Mouse (Mus musculus) MEL (cell line): ENCODE measurements at regions not wholly inside any gene's neighbourhood (a gene's known extent, or its start where the extent isn't known, plus 50 kb on each side); places are given as distances from the start of the nearest gene placed in this dataset.

Experiments
- DNase-seq: peaks from one replicate; pipeline ENCODE4 v3.0.0; 2011; ENCODE audit warnings: low read depth, low spot score
- H3K27ac ChIP-seq: 2 replicates; pipeline ENCODE4 v1.5.1; 2012; ENCODE audit warnings: low read depth, mild to moderate bottlenecking, control low read depth, low read length, moderate library complexity; ENCODE audit not compliant: control insufficient read depth
- H3K27me3 ChIP-seq, 2 experiments: fragments of 150-350 bp in 1 of 2; sonication (generic) in 1 of 2; 2 replicates each; pipeline ENCODE4 v1.6.1; 2012; ENCODE audit warnings: low read length in 2 of 2, mild to moderate bottlenecking in 2 of 2, improper control_type of control experiment in 1 of 2, moderate library complexity in 1 of 2; ENCODE audit not compliant: insufficient read depth in 2 of 2, control insufficient read depth in 1 of 2
- H3K36me3 ChIP-seq, 2 experiments: 2 replicates each; pipeline ENCODE4 v1.6.1; 2012 to 2014; ENCODE audit warnings: low read length in 2 of 2, improper control_type of control experiment in 1 of 2, inconsistent platforms in 1 of 2, mild to moderate bottlenecking in 1 of 2; ENCODE audit not compliant: insufficient read depth in 2 of 2, control insufficient read depth in 1 of 2
- H3K4me1 ChIP-seq, 2 experiments: fragments of 150-350 bp in 1 of 2; sonication (generic) in 1 of 2; 2 replicates each; pipeline ENCODE4 v1.6.1; 2012; ENCODE audit warnings: low read length in 2 of 2, improper control_type of control experiment in 1 of 2, mild to moderate bottlenecking in 1 of 2; ENCODE audit not compliant: insufficient read depth in 2 of 2, control insufficient read depth in 1 of 2
- H3K4me3 ChIP-seq, 2 experiments: fragments of 150-350 bp in 1 of 2; sonication (generic) in 1 of 2; 2 replicates each; pipeline ENCODE4 v1.5.1; 2012; ENCODE audit warnings: low read depth in 2 of 2, low read length in 2 of 2, mild to moderate bottlenecking in 2 of 2, moderate library complexity in 2 of 2, control low read depth in 1 of 2, improper control_type of control experiment in 1 of 2; ENCODE audit not compliant: control insufficient read depth in 1 of 2, insufficient read depth in 1 of 2
- H3K79me2 ChIP-seq: 2 replicates; pipeline ENCODE4 v1.6.1; 2012; ENCODE audit warnings: mild to moderate bottlenecking, low read length, moderate library complexity; ENCODE audit not compliant: control insufficient read depth, poor library complexity, insufficient read depth
- H3K9ac ChIP-seq: 2 replicates; pipeline ENCODE4 v1.6.1; 2012; ENCODE audit warnings: low read depth, mild to moderate bottlenecking, control low read depth, low read length, moderate library complexity; ENCODE audit not compliant: control insufficient read depth, poor library complexity, severe bottlenecking
- H3K9me3 ChIP-seq: fragments of 150-350 bp; sonication (generic); replicated peaks from 2 replicates; pipeline ENCODE4 v1.6.1; 2012; ENCODE audit warnings: mild to moderate bottlenecking, low read length, improper control_type of control experiment, moderate library complexity; ENCODE audit not compliant: insufficient read depth
- BHLHE40 ChIP-seq: IDR thresholded peaks from 2 replicates; pipeline ENCODE4 v1.6.1; 2012; ENCODE audit warnings: low read depth, mild to moderate bottlenecking, inconsistent platforms, low read length, improper control_type of control experiment, borderline replicate concordance
- CHD2 ChIP-seq: IDR thresholded peaks from 2 replicates; pipeline ENCODE4 v1.6.1; 2011; ENCODE audit warnings: low read length, improper control_type of control experiment
- E2F4 ChIP-seq: IDR thresholded peaks from 2 replicates; pipeline ENCODE4 v1.6.1; 2011; ENCODE audit warnings: low read depth, low read length, improper control_type of control experiment, borderline replicate concordance
- ELF1 ChIP-seq: IDR thresholded peaks from 2 replicates; pipeline ENCODE4 v1.6.1; 2014; ENCODE audit warnings: low read depth, mild to moderate bottlenecking, inconsistent platforms, low read length, improper control_type of control experiment, moderate library complexity
- HCFC1 ChIP-seq: IDR thresholded peaks from 2 replicates; pipeline ENCODE4 v1.6.1; 2012; ENCODE audit warnings: low read depth, mild to moderate bottlenecking, inconsistent platforms, low read length, improper control_type of control experiment, moderate library complexity
- JUND ChIP-seq: IDR thresholded peaks from 2 replicates; pipeline ENCODE4 v1.6.1; 2011; ENCODE audit warnings: low read depth, mild to moderate bottlenecking, improper control_type of control experiment, low read length
- KAT2A ChIP-seq: conservative IDR thresholded peaks from 2 replicates; pipeline ENCODE4 v1.6.1; 2012; ENCODE audit warnings: low read depth, low read length, improper control_type of control experiment, inconsistent platforms
- MAFK ChIP-seq: IDR thresholded peaks from 2 replicates; pipeline ENCODE4 v1.6.1; 2011; ENCODE audit warnings: low read depth, mild to moderate bottlenecking, low read length, improper control_type of control experiment, borderline replicate concordance
- MAX ChIP-seq: IDR thresholded peaks from 2 replicates; pipeline ENCODE4 v1.6.1; 2011; ENCODE audit warnings: low read length, improper control_type of control experiment
- MAZ ChIP-seq: IDR thresholded peaks from 2 replicates; pipeline ENCODE4 v1.6.1; 2012; ENCODE audit warnings: low read depth, mild to moderate bottlenecking, inconsistent platforms, low read length, improper control_type of control experiment
- MYC ChIP-seq: IDR thresholded peaks from 2 replicates; pipeline ENCODE4 v1.6.1; 2011; ENCODE audit warnings: low read depth, mild to moderate bottlenecking, low read length, improper control_type of control experiment, moderate library complexity
- NELFE ChIP-seq: IDR thresholded peaks from 2 replicates; pipeline ENCODE4 v1.6.1; 2011; ENCODE audit warnings: low read depth, low read length, improper control_type of control experiment
- POLR2AphosphoS2 ChIP-seq: IDR thresholded peaks from 2 replicates; pipeline ENCODE4 v1.6.1; 2011; ENCODE audit warnings: low read length, improper control_type of control experiment
- RAD21 ChIP-seq: IDR thresholded peaks from 2 replicates; pipeline ENCODE4 v1.6.1; 2011; ENCODE audit warnings: mild to moderate bottlenecking, low read depth, low read length, improper control_type of control experiment
- SIN3A ChIP-seq: IDR thresholded peaks from 2 replicates; pipeline ENCODE4 v1.6.1; 2012; ENCODE audit warnings: low read length, improper control_type of control experiment, inconsistent platforms
- SMC3 ChIP-seq: IDR thresholded peaks from 2 replicates; pipeline ENCODE4 v1.6.1; 2011; ENCODE audit warnings: low read depth, low read length, improper control_type of control experiment
- TAL1 ChIP-seq: IDR thresholded peaks from 2 replicates; pipeline ENCODE4 v1.6.1; 2012; ENCODE audit warnings: mild to moderate bottlenecking, inconsistent platforms, low read length, moderate library complexity, mixed read lengths
- TBP ChIP-seq: IDR thresholded peaks from 2 replicates; pipeline ENCODE4 v1.8.0; 2011; ENCODE audit warnings: low read depth, low read length, improper control_type of control experiment
- TCF12 ChIP-seq: IDR thresholded peaks from 2 replicates; pipeline ENCODE4 v1.6.1; 2014; ENCODE audit warnings: low read depth, mild to moderate bottlenecking, inconsistent platforms, low read length, improper control_type of control experiment, moderate library complexity
- UBTF ChIP-seq: IDR thresholded peaks from 2 replicates; pipeline ENCODE4 v1.6.1; 2012; ENCODE audit warnings: low read depth, mild to moderate bottlenecking, inconsistent platforms, low read length, improper control_type of control experiment, moderate library complexity, borderline replicate concordance; ENCODE audit not compliant: insufficient read depth
- USF1 ChIP-seq: IDR thresholded peaks from 2 replicates; pipeline ENCODE4 v1.6.1; 2014; ENCODE audit warnings: low read depth, mild to moderate bottlenecking, inconsistent platforms, low read length, improper control_type of control experiment, moderate library complexity
- ZC3H11A ChIP-seq: IDR thresholded peaks from 2 replicates; pipeline ENCODE4 v1.6.1; 2012; ENCODE audit warnings: low read depth, mild to moderate bottlenecking, inconsistent platforms, low read length, improper control_type of control experiment
- ZKSCAN1 ChIP-seq: IDR thresholded peaks from 2 replicates; pipeline ENCODE4 v1.6.1; 2012; ENCODE audit warnings: low read depth, mild to moderate bottlenecking, inconsistent platforms, low read length, improper control_type of control experiment, moderate library complexity
- ZMIZ1 ChIP-seq: IDR thresholded peaks from 2 replicates; pipeline ENCODE4 v1.6.1; 2012; ENCODE audit warnings: low read depth, mild to moderate bottlenecking, inconsistent platforms, low read length, improper control_type of control experiment, moderate library complexity
- ZNF384 ChIP-seq: IDR thresholded peaks from 2 replicates; pipeline ENCODE4 v1.6.1; 2012; ENCODE audit warnings: low read depth, mild to moderate bottlenecking, inconsistent platforms, low read length, improper control_type of control experiment

DNA sequence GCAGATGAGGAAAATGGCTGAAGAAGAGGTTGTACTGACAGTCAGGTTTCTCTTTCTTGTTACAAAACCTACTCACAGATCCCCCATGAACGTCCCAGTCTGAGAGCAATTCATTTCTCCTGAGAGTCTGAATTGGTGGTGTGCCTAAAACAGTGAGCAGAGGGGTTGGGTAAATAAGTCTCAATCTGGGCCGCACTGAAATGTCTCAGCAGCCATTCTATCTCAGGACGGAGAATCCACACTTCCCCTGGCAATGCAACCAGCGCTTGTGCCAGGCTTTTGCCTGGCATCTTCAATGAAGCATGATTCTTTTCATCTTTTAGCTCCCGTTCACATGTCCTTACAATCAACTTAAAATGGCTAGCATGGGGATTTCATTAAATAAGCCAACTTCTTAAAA is 628.7 kb upstream of the Sall1 start:
- no peak overlapping the region for H3K9ac ChIP-seq
- H3K27ac ChIP-seq: no peak overlapping the region
- no peak overlapping the region for H3K4me3 ChIP-seq
- TF ChIP-seq ZNF384: no peak
- TF ChIP-seq TAL1: no peak
- TF ChIP-seq TBP: no peak
- no peak for TF ChIP-seq POLR2AphosphoS2
- no peak for TF ChIP-seq ZKSCAN1
- TF ChIP-seq SIN3A: no peak
- TF ChIP-seq TCF12: no peak
- TF ChIP-seq RAD21: no peak
- TF ChIP-seq ELF1: no peak
- TF ChIP-seq UBTF: no peak
- no peak for TF ChIP-seq ZMIZ1
- TF ChIP-seq MYC: no peak
- no peak for TF ChIP-seq MAZ
- no peak for TF ChIP-seq SMC3
- no peak for TF ChIP-seq NELFE
- TF ChIP-seq USF1: no peak
- TF ChIP-seq ZC3H11A: no peak
- TF ChIP-seq MAFK: no peak
- no peak for DNase-seq
- H3K36me3 ChIP-seq: no peaks in the 10 kb centered on the region
- H3K79me2 ChIP-seq: no peaks in the 10 kb centered on the region
- H3K27me3 ChIP-seq: no peaks in the 10 kb centered on the region
- H3K4me1 ChIP-seq: no peaks in the 10 kb centered on the region
- no peaks in the 10 kb centered on the region for H3K9me3 ChIP-seq

DNA sequence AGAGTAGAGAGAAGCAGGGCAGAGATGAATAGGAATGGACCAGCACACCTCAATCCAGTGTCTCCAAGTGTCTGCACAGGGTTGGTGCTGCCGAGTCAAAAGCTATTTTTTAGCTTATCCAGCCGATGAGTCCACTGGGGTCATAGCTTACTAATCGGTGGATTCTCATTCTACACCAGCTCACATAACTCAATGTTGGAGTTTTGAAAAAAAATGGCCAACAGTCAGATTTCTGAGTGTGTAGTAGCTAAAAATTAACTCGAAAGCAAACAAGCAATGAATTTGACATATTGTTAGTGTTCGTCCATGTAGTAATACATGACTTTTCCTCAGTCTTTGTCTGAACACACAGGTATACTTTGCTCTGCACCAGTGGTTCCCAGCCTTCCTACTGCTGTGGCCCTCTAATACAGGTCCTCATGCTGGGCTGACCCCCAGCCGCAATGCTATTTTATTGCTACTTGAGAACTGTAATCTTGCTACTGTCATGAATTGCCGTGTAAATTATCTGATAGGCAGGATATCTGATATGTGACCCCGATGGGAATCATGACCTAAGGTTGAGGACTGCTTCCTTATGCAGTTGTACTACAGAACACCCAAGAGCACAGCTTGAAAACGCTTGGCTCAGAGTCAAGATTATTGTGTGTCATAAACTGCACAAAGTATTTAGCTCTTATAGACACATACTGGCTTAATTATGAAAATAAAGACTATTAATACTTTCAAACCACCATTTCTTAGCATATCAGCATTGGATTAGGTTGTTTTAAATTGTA is 621.1 kb upstream of the Sall1 start:
- H3K9ac ChIP-seq: no peak overlapping the region
- no peak overlapping the region for H3K27ac ChIP-seq
- H3K9me3 ChIP-seq: no peaks in the 10 kb centered on the region
- no peaks in the 10 kb centered on the region for H3K4me1 ChIP-seq
- no peak overlapping the region for H3K4me3 ChIP-seq
- no peak for TF ChIP-seq ZMIZ1
- no peak for TF ChIP-seq HCFC1
- no peak for TF ChIP-seq KAT2A
- TF ChIP-seq USF1: no peak
- TF ChIP-seq E2F4: no peak
- no peak for TF ChIP-seq ZNF384
- no peak for TF ChIP-seq CHD2
- TF ChIP-seq MAX: no peak
- no peak for TF ChIP-seq BHLHE40
- no peak for TF ChIP-seq ZKSCAN1
- no peak for TF ChIP-seq JUND
- no peak for TF ChIP-seq SMC3
- no peaks in the 10 kb centered on the region for H3K79me2 ChIP-seq
- DNase-seq: no peak
- no peaks in the 10 kb centered on the region for H3K36me3 ChIP-seq
- no peaks in the 10 kb centered on the region for H3K27me3 ChIP-seq
